Mouse (Mus musculus): ENCODE measurements around the gene Csn1s2b.
"Not testable (repeated sequence)": the region's sequence is repeated elsewhere in the genome, so short reads cannot be mapped to it uniquely, and the experiment has no call there.

The Csn1s2b gene

GRCm38 (mm10) chr5:87807782-87808181 is at the start of gene Csn1s2b:
TSS of gene Csn1s2b (plus strand) at chr5:87808082.
- DNase-seq, result no peak

DNA sequence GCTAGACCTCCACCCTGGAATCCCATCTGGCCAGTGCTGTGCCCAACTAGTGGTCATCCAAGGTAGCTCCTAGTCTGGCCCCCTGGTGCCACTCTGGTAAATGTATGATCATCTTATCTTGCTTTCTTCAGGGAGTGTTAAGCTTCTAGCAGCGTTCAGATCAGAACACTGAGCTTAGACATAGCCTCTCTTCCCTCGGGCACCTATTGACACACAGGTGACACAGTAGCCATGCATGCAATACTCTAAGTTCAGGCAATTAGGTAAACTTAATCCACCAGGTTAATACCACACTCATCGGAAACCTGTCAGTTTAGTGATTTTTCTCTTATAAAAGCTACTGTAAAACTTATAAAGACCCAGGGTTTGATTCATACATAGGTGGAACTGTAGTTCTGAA is 43.3 kb upstream of the Csn1s2b start:
- no peak for DNase-seq

DNA sequence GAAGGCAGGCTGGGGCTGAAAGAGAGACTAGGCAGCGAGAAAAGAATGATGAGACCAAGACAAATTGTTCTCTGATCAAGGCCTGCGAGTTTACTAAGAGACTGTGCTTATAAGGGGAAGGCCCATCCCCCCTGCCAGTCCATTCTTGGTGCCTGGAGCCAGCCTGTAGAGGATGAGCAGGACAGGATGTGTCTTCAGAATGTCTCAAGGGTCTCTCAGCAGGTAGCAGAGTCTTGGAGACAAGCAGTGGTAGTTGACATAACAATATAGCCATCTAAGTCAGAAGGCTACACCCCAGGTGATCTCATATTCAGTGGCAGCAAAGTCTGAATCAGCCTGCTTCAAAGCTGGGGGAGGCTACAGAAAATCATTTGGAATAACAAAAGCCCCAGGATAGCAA is 35.7 kb upstream of the Csn1s2b start:
- DNase-seq, result not testable (repeated sequence)

- no peak for DNase-seq
Measured at GRCm38 (mm10) chr5:87774267-87774666, 33.6 kb upstream of the Csn1s2b start, which contains the start of gene Csn1s2a. TSS of gene Csn1s2a (plus strand) at chr5:87774567.

DNA sequence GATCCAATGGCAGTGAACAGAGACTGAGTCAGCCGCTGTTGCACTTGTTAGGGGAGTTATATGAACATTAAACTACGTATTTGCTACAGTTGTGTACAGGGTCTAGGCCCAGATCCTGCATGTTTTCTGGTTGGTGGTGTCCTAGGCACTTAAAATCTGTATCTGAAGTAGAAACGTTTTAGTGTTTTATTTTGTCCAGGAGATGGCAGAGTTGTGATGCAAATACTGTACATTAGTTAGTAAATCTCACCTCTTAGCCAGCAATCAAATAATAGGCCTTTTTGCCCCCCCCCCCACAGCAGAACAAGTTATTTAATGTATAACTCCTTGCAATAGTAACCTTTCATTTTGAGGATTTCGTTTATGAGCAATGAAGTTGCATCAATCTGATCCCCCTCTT is 25.2 kb upstream of the Csn1s2b start:
- no peak for DNase-seq

DNA sequence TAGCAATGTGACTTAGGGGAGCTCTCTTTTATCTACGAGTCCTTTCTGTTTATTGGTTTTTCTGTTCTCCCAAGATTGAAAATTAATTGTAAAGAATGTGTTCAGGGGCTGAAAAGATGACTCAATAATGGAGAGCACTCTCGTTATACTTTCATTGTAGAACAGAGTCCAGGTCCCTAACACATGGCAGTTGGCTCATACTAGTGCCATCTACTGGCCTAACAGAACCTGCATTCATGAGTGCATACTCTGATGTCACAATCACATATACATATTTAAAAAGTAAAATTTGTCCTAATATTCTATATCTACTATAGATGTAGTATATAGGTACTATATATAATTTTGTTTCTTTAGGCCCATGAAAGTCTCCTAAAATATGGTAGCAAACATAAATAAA is 1.4 kb downstream of the Csn1s2b start:
- no peak for DNase-seq

- no peak for DNase-seq
Measured at GRCm38 (mm10) chr5:87825386-87825785, 17.5 kb downstream of the Csn1s2b start, which contains the start of gene Prr27. TSS of gene Prr27 (plus strand) at chr5:87825686.

DNA sequence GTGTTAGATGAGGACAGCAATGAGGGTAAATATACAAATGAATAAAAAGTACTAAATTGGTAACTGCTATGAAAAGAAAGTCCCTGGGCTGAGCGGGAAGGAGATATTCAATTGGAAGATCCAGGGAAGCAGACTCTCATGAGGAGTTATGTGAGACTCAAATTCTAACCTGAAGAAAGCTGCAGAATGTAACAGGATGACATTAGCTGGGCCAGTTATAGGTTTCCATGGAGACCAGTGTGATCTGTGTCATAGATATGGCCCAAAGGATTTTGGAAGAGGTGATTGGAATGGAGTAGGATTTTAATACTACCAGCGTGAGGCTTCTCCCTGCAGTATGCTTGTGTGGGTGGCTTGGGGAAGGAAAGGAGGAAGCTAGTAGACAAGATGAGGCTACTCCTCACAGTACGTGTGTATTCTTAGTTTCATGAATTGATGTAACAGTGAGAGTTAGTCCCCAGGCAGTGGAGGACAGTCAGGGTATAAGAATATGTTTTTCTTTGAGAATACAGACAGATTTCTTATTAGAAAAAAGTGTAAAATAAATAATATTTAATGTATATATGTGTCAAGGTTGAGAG is 47.3 kb downstream of the Csn1s2b start:
- DNase-seq, result no peak

DNA sequence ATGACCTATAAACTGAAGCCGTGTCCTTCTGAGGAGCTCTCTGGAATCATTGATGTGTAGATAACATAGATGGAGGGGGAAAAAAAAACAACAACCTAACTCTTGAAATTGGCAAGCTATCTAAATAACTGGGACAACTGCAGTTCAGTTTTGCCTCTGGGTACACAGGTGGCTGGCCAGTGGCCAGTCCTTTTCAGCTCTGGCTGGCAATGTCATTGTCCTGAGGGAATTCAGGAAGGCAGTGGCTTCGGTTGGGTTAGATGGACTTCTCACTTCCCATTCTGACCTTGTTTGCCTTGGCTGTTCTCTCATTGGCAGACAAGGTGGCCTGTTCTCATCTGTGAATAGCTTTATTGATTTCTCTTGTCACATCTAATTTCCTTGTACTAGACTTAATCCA is 62.2 kb downstream of the Csn1s2b start:
- no peak for DNase-seq

DNA sequence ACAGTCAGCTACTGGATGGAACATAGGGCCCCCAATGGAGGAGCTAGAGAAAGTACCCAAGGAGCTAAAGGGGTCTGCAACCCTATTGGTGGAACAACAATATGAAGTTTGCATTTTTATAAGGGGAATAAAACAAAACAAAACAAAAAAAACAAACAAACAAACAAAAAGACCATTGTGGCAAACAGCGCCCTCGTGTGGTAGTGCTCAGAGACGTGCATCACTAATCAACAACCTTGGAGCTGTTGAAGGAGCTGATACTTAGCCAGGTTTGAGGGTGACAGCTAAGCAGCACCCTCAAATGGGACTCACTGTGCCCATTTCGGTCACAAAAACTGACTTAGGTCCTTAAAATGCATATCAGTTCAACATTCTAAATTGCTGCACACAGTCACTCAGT is 63.5 kb downstream of the Csn1s2b start:
- no peak for DNase-seq
